In the genomic region with DNA sequence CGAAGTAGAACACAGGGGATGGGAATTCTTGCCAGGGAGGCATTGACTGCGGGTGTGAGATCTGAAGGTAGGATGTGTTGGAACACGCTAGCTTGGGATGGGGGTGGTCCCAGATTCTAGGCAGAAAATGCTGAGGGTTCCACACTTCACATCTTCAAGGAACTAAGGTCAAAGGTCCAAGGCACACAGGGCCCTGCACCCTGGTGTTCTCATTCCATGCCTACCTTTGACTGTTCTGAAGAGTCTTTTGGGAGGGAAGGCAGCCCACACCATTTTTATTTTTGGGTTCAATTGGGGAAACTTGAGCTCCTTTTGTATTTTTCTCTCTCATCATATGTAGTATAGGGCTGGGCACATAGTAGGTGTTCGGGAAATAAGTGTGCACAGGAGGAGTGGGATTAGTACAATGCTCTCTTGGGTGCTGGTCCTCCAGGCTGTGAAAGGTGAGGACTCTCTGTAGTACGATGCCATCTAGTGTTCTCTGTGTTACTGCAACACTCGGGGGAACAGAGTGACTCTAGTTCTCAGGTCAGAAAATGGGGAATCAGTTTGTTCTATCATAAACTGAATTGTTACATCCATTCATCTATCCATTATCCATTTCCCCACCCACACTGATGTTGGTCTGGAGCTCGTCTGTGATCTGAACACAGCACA, we compare ENCODE assay signal across 10 mouse cellular contexts. TPM values are rescaled to one million over a fixed set of nuclear protein-coding genes. Genes with fewer than 3 reads are reported as not detected.
A peak's percentile ranks its signal among the peaks of the same experiment; 100 is the strongest.
DNase-seq lines count a peak whose midpoint lies in the region; ATAC-seq and TF ChIP-seq lines count a peak whose summit lies in the region.
"Had no signal": no experiment of that assay in that cellular context is flagged by ENCODE, and none has a peak within 500 bp of the region (broad histone marks: within the 10 kb centered on the region; RNA-seq: fewer than 3 reads in every experiment).

No protein-coding gene starts in this region.

- H3K4me3 ChIP-seq in thymus, adult 2 months (ENCODE audit: control insufficient read depth, insufficient read depth, low read length), result no peak overlapping the region
- no peak overlapping the region for H3K4me3 ChIP-seq in heart, embryonic 16.5 days (ENCODE audit: low read length)
- H3K4me3 ChIP-seq: heart, embryonic 15.5 days had no signal

- TF ChIP-seq POLR2A in thymus, adult 2 months (IDR thresholded peaks at IDR 0.05; ENCODE audit: control insufficient read depth, extremely low read depth, insufficient read depth, low read length, poor library complexity), result no peak

- H3K4me2 ChIP-seq in heart, embryonic 16.5 days (ENCODE audit: low read depth, low read length), result no peak overlapping the region
- H3K4me2 ChIP-seq: heart, embryonic 15.5 days had no signal

- no peak overlapping the region for H3K27ac ChIP-seq in thymus, adult 2 months (ENCODE audit: control insufficient read depth, insufficient read depth, low read length)
- no peak overlapping the region for H3K27ac ChIP-seq in heart, embryonic 16.5 days (ENCODE audit: low read length)
- H3K27ac ChIP-seq: heart, embryonic 15.5 days had no signal

- H3K36me3 ChIP-seq in thymus, adult 2 months (ENCODE audit: control insufficient read depth, insufficient read depth, low read length), result no peaks in the 10 kb centered on the region
- H3K36me3 ChIP-seq in heart, embryonic 16.5 days (ENCODE audit: control insufficient read depth, insufficient read depth), result no peaks in the 10 kb centered on the region
- H3K36me3 ChIP-seq: heart, embryonic 15.5 days had no signal

- DNase-seq in adrenal gland, postnatal 10 days, result peak; percentile 33
- DNase-seq in adrenal gland, adult 18-20 months (ENCODE audit: low spot score in 2 of 2), result no peak
- peak; percentile 54 for DNase-seq in thymus, adult 2 months
- no peak for DNase-seq in thymus, adult 18-20 months
- peak; percentile 28 for DNase-seq in large intestine, adult 2 months (ENCODE audit: low read depth, low spot score)
- no peak for DNase-seq in spleen, postnatal 4 days (ENCODE audit: low spot score in 2 of 2)

- no peaks in the 10 kb centered on the region for H3K9me3 ChIP-seq in heart, embryonic 16.5 days (replicated peaks; ENCODE audit: control insufficient read depth, low read length)
- H3K9me3 ChIP-seq: heart, embryonic 15.5 days had no signal

- no peak for TF ChIP-seq CTCF in thymus, adult 2 months (IDR thresholded peaks at IDR 0.05; ENCODE audit: borderline replicate concordance, control insufficient read depth, extremely low read depth, insufficient read depth, low read length, poor library complexity)

- H3K9ac ChIP-seq in heart, embryonic 16.5 days (ENCODE audit: low read length), result no peak overlapping the region
- H3K9ac ChIP-seq: heart, embryonic 15.5 days had no signal

- peak; percentile 62; the same call in 1 of the 2 replicates for ATAC-seq in heart, embryonic 16.5 days (replicated peaks; ENCODE audit: extremely low read depth, insufficient read depth, low FRiP score)
- ATAC-seq in monocyte, adult 5-6 weeks (replicated peaks; ENCODE audit: insufficient number of reproducible peaks, low FRiP score, low TSS enrichment, poor library complexity, severe bottlenecking), result peak; percentile 62; the same call in 1 of the 2 replicates

- no peaks in the 10 kb centered on the region for H3K4me1 ChIP-seq in thymus, adult 2 months (replicated peaks; ENCODE audit: control insufficient read depth, insufficient read depth, low read length)
- no peaks in the 10 kb centered on the region for H3K4me1 ChIP-seq in heart, embryonic 16.5 days (ENCODE audit: control insufficient read depth, insufficient read depth, low read length)
- H3K4me1 ChIP-seq: heart, embryonic 15.5 days had no signal

- H3K27me3 ChIP-seq in thymus, adult 2 months (ENCODE audit: control insufficient read depth, insufficient read depth, low read length), result no peaks in the 10 kb centered on the region
- no peaks in the 10 kb centered on the region for H3K27me3 ChIP-seq in heart, embryonic 16.5 days (ENCODE audit: control insufficient read depth, insufficient read depth, low read length)
- H3K27me3 ChIP-seq: heart, embryonic 15.5 days had no signal

- WGBS in thymus, adult 2 months, result 42% methylated on average over 7 of the region's 7 CpGs
- 37% methylated on average over 7 of the region's 7 CpGs for WGBS in heart, embryonic 16.5 days
- WGBS in large intestine, adult 2 months, result 37% methylated on average over 7 of the region's 7 CpGs

RNA-seq across cellular contexts. Expression of gene Cfap58, which starts 5.4 kb away (rescaled TPM):
- total RNA-seq in adrenal gland, postnatal 10 days (2021), result under 1 TPM in 1 of 2 experiments, not detected in 1; 0.06 TPM
- under 1 TPM in 1 of 2 experiments, not detected in 1; 0.10 TPM for total RNA-seq in adrenal gland, adult 18-20 months (2021)
- 0.03 and 0.04 TPM in 2 replicates for polyA plus RNA-seq in thymus, adult 2 months (2012; rRNA removed)
- 0.09 and 0.25 TPM in 2 replicates for polyA plus RNA-seq in heart, embryonic 16.5 days (2015; fragmentation: Nextera tagmentation; extraction: Ambion mirVana)
- not detected in 2 replicates for polyA plus RNA-seq in large intestine, adult 2 months (2012; rRNA removed)
- total RNA-seq in monocyte, adult 5-6 weeks (2017), result not detected in 3 replicates
- polyA plus RNA-seq: small intestine, adult 2 months had no signal

RNA-seq across cellular contexts. Expression of gene Itprip, which starts 13.0 kb away (rescaled TPM):
- total RNA-seq in adrenal gland, postnatal 10 days (2021), result 10 to 100 TPM; 11.7 to 14.5 TPM
- 10 to 100 TPM; 16.8 to 17.7 TPM for total RNA-seq in adrenal gland, adult 18-20 months (2021)
- 32.6 and 37.4 TPM in 2 replicates for polyA plus RNA-seq in thymus, adult 2 months (2012; rRNA removed)
- 18.4 and 23.3 TPM in 2 replicates for polyA plus RNA-seq in heart, embryonic 16.5 days (2015; fragmentation: Nextera tagmentation; extraction: Ambion mirVana)
- 3.6 and 3.9 TPM in 2 replicates for polyA plus RNA-seq in large intestine, adult 2 months (2012; rRNA removed)
- 27.6 to 28.1 TPM (median 28.1 TPM) in 3 replicates for total RNA-seq in monocyte, adult 5-6 weeks (2017)

RNA-seq across cellular contexts. Expression of gene Cfap43, which starts 13.0 kb away (rescaled TPM):
- total RNA-seq in adrenal gland, postnatal 10 days (2021), result not detected
- total RNA-seq in adrenal gland, adult 18-20 months (2021), result not detected
- polyA plus RNA-seq in thymus, adult 2 months (2012; rRNA removed), result 0.13 and 0.20 TPM in 2 replicates
- polyA plus RNA-seq in heart, embryonic 16.5 days (2015; fragmentation: Nextera tagmentation; extraction: Ambion mirVana), result 0.38 and 0.42 TPM in 2 replicates
- polyA plus RNA-seq in large intestine, adult 2 months (2012; rRNA removed), result 0.12 TPM in 1 of 2 replicates, not detected in the other
- 0.19 to 1.3 TPM (median 0.19 TPM) in 3 replicates for total RNA-seq in monocyte, adult 5-6 weeks (2017)
- polyA plus RNA-seq: small intestine, adult 2 months had no signal

Comparison
In these comparisons a context has a peak if more than half of its experiments do, and no peak if none do; other contexts are left out.
1. DNase-seq: peak in adrenal gland, postnatal 10 days (single experiment), thymus, adult 2 months (single experiment) and large intestine, adult 2 months (single experiment); none in adrenal gland, adult 18-20 months (0 of 2), thymus, adult 18-20 months (0 of 2) and spleen, postnatal 4 days (0 of 2).